Mouse (Mus musculus) lung, adult 2 months (tissue): ENCODE results near the gene Prr7. TPM values are rescaled to one million over a fixed set of nuclear protein-coding genes. Genes with fewer than 3 reads are reported as not detected.

Experiments
- DNase-seq: peaks from one replicate; pipeline ENCODE4 v3.0.0; 2022
- H3K4me1 ChIP-seq: fragments of 200-500 bp; 2 replicates; pipeline ENCODE4 v1.6.1; 2011; ENCODE audit warnings: low read length; ENCODE audit not compliant: control insufficient read depth, insufficient read depth
- H3K4me3 ChIP-seq: fragments of 200-500 bp; replicated peaks from 2 replicates; pipeline ENCODE3; 2011; ENCODE audit warnings: low read depth, mild to moderate bottlenecking, control low read depth, low read length; ENCODE audit errors: extremely low read depth
- CTCF ChIP-seq: fragments of 200-500 bp; IDR thresholded peaks from 2 replicates; pipeline ENCODE4 v1.5.1; 2011; ENCODE audit warnings: mild to moderate bottlenecking, low read length, control low read depth; ENCODE audit not compliant: insufficient read depth
- POLR2A ChIP-seq: fragments of 200-500 bp; IDR thresholded peaks from 2 replicates; pipeline ENCODE4 v1.6.1; 2011; ENCODE audit warnings: low read depth, mild to moderate bottlenecking, control low read depth, low read length, borderline replicate concordance; ENCODE audit errors: extremely low read depth
- WGBS: fragments of 180-500 bp; shearing (Covaris S2); methylation state at CpG from one replicate; pipeline ENCODE4 v1.1.7; 2018; 5-methylcytosine and 5-hydroxymethylcytosine counted together
- polyA plus RNA-seq: library from polyadenylated mRNA; depleted of rRNA; stranded (reverse); fragments of >200 nt; gene quantifications from 2 replicates; pipeline ENCODE4 v1.2.3, GENCODE M21; 2012

Prr7 gene
- polyA plus RNA-seq, 1 experiment: 5.6 TPM

- TF ChIP-seq POLR2A (no peak), CTCF (no peak)
- WGBS: 93% methylated on average over 5 of the region's 5 CpGs
- Histone ChIP-seq H3K4me1 (peaks cover 9% of the 10 kb centered on the region), H3K4me3 (no peak overlapping the region)
- no peak for DNase-seq
These were observed 11.7 kb downstream of the Prr7 start for GRCm38 (mm10) chr13:55475750-55476149.

- Histone ChIP-seq H3K4me3 (no peak overlapping the region), H3K4me1 (peaks cover 6% of the 10 kb centered on the region)
- TF ChIP-seq CTCF: no peak
- 94% methylated on average over 8 of the region's 8 CpGs for WGBS
- DNase-seq: no peak
These were observed 12.2 kb downstream of the Prr7 start for GRCm38 (mm10) chr13:55476256-55476655.

GRCm38 (mm10) chr13:55477492-55477891, 13.4 kb downstream of the Prr7 start:
- peaks cover 4% of the 10 kb centered on the region for H3K4me1 ChIP-seq
- no peak for TF ChIP-seq POLR2A
- no peak for TF ChIP-seq CTCF
- no peak for DNase-seq
- no peak overlapping the region for H3K4me3 ChIP-seq
- WGBS: 75% methylated on average over 16 of the region's 16 CpGs

- no peak overlapping the region for H3K4me3 ChIP-seq
- peak; percentile 68 for TF ChIP-seq CTCF
- no peak for TF ChIP-seq POLR2A
- H3K4me1 ChIP-seq: peaks cover 4% of the 10 kb centered on the region
- no peak for DNase-seq
- WGBS: 64% methylated on average over 5 of the region's 5 CpGs
These were observed 14.0 kb downstream of the Prr7 start for GRCm38 (mm10) chr13:55478036-55478435.

GRCm38 (mm10) chr13:55479008-55479407, 14.9 kb downstream of the Prr7 start:
- Histone ChIP-seq H3K4me3 (no peak overlapping the region), H3K4me1 (peaks cover 4% of the 10 kb centered on the region)
- WGBS: 52% methylated on average over 7 of the region's 7 CpGs
- TF ChIP-seq POLR2A (no peak), CTCF (no peak)
- DNase-seq: no peak

GRCm38 (mm10) chr13:55479929-55480328, 15.9 kb downstream of the Prr7 start:
- no peak for TF ChIP-seq POLR2A
- TF ChIP-seq CTCF: no peak
- Histone ChIP-seq H3K4me1 (peaks cover 4% of the 10 kb centered on the region), H3K4me3 (no peak overlapping the region)
- DNase-seq: no peak

- H3K4me3 ChIP-seq: no peak overlapping the region
- WGBS: 63% methylated on average over 7 of the region's 7 CpGs
- TF ChIP-seq CTCF: no peak
- TF ChIP-seq POLR2A: no peak
- no peak for DNase-seq
- peaks cover 9% of the 10 kb centered on the region for H3K4me1 ChIP-seq
These were observed 18.5 kb downstream of the Prr7 start for GRCm38 (mm10) chr13:55482542-55482941.

GRCm38 (mm10) chr13:55483071-55483470, 19.0 kb downstream of the Prr7 start:
- TF ChIP-seq POLR2A (no peak), CTCF (no peak)
- Histone ChIP-seq H3K4me3 (no peak overlapping the region), H3K4me1 (peaks cover 10% of the 10 kb centered on the region)
- WGBS: 34% methylated on average over 9 of the region's 9 CpGs
- no peak for DNase-seq

- no peak for DNase-seq
- Histone ChIP-seq H3K4me3 (no peak overlapping the region), H3K4me1 (peaks cover 11% of the 10 kb centered on the region)
- 41% methylated on average over 15 of the region's 15 CpGs for WGBS
- no peak for TF ChIP-seq CTCF
- TF ChIP-seq POLR2A: no peak
These were observed 19.5 kb downstream of the Prr7 start for GRCm38 (mm10) chr13:55483593-55483992.

GRCm38 (mm10) chr13:55484520-55485088, 20.5 kb downstream of the Prr7 start:
- TF ChIP-seq POLR2A: no peak
- TF ChIP-seq CTCF: no peak
- H3K4me3 ChIP-seq: no peak overlapping the region
- 64% methylated on average over 7 of the region's 7 CpGs for WGBS
- H3K4me1 ChIP-seq: peaks cover 7% of the 10 kb centered on the region
- DNase-seq: no peak
